Mouse (Mus musculus) ES-Bruce4 (cell line): ENCODE results near the gene Smyd4. TPM values are rescaled to one million over a fixed set of nuclear protein-coding genes. Genes with fewer than 3 reads are reported as not detected.

Experiments
- H3K27ac ChIP-seq: 2 replicates; pipeline ENCODE4 v1.5.1; 2012; ENCODE audit warnings: low read length, inconsistent platforms; ENCODE audit not compliant: insufficient read depth
- H3K27me3 ChIP-seq: 2 replicates; pipeline ENCODE4 v1.6.1; 2012; ENCODE audit warnings: mild to moderate bottlenecking, low read length, inconsistent platforms; ENCODE audit not compliant: control insufficient read depth, poor library complexity, insufficient read depth, severe bottlenecking
- H3K36me3 ChIP-seq: 2 replicates; pipeline ENCODE4 v1.6.1; 2012; ENCODE audit warnings: inconsistent platforms, mild to moderate bottlenecking, low read length, moderate library complexity; ENCODE audit not compliant: control insufficient read depth, poor library complexity, insufficient read depth, severe bottlenecking
- H3K4me1 ChIP-seq: one replicate; pipeline ENCODE4 v1.8.1; 2011; ENCODE audit warnings: low read length; ENCODE audit not compliant: control insufficient read depth, insufficient read depth
- H3K4me3 ChIP-seq: 2 replicates; pipeline ENCODE4 v1.5.1; 2011; ENCODE audit warnings: low read depth, mild to moderate bottlenecking, low read length
- H3K9ac ChIP-seq: 2 replicates; pipeline ENCODE4 v1.6.1; 2012; ENCODE audit warnings: low read depth, mild to moderate bottlenecking, inconsistent platforms; ENCODE audit not compliant: poor library complexity, severe bottlenecking
- H3K9me3 ChIP-seq: replicated peaks from 2 replicates; pipeline ENCODE4 v1.6.1; 2012; ENCODE audit warnings: mild to moderate bottlenecking, low read length, inconsistent platforms; ENCODE audit not compliant: control insufficient read depth, poor library complexity, insufficient read depth, severe bottlenecking
- CTCF ChIP-seq: IDR thresholded peaks from one replicate; pipeline ENCODE4 v1.8.1; 2011; ENCODE audit warnings: low read depth, low read length
- EP300 ChIP-seq: IDR thresholded peaks from 2 replicates; pipeline ENCODE4 v1.6.1; 2011; ENCODE audit warnings: low read depth, low read length; ENCODE audit not compliant: insufficient read depth
- POLR2A ChIP-seq: IDR thresholded peaks from one replicate; pipeline ENCODE4 v1.8.1; 2011; ENCODE audit warnings: low read length; ENCODE audit not compliant: insufficient read depth
- polyA plus RNA-seq: library from polyadenylated mRNA; stranded (reverse); fragments of >200 nt; gene quantifications from 2 replicates; pipeline ENCODE4 v1.2.4, GENCODE M21; 2011; ENCODE audit warnings: low read depth; ENCODE audit not compliant: missing spikeins, insufficient read depth, insufficient read length

Smyd4 gene
- polyA plus RNA-seq, 1 experiment, result 11.2 TPM

DNA sequence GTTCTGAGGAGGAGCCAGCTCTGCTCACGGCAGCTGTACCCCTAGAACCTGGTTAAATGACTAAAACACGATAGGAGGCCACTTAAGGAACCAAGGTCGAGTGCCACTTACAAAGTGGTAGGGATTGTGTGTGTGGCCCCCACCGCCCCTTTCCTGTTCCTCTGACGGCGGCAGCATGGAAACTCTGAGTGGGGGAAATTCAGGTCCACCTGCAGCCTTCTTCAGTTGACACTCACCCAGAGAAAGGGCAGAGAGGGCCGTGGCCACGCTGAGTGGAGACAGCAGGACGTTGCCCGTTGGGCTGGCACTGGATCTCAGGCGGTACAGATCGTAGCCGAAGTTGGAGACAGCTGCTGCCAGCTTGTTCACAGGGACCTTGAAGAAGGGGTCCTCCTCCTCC lies 67.8 kb downstream of the Smyd4 start:
- no peaks in the 10 kb centered on the region for H3K36me3 ChIP-seq
- no peak for TF ChIP-seq EP300
- no peak for TF ChIP-seq POLR2A
- TF ChIP-seq CTCF, result no peak
- no peaks in the 10 kb centered on the region for H3K4me1 ChIP-seq
- H3K27ac ChIP-seq, result no peak overlapping the region
- no peaks in the 10 kb centered on the region for H3K27me3 ChIP-seq
- no peak overlapping the region for H3K9ac ChIP-seq
- no peaks in the 10 kb centered on the region for H3K9me3 ChIP-seq
- no peak overlapping the region for H3K4me3 ChIP-seq

DNA sequence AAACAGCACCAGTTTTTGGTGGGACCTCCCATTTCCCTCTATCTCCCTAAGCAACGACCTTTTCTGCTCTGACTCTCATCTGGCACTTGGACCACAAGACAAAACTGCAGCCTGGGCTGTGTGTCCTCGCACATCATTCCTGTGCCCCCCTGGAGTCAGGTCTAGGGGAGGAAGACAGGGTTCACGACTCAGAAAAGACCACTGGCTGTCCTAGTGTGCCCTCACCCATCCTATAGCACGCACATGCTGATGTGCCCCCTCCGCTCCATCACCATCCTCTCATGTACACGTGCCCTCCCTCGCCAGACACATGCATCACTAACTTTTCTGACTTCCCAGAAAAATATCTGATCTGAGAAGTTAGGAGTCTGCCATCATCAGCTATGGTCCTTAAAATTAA lies 71.8 kb downstream of the Smyd4 start:
- TF ChIP-seq EP300 (no peak), CTCF (no peak), POLR2A (no peak)
- Histone ChIP-seq H3K27ac (no peak overlapping the region), H3K27me3 (no peaks in the 10 kb centered on the region), H3K36me3 (no peaks in the 10 kb centered on the region), H3K4me1 (no peaks in the 10 kb centered on the region), H3K4me3 (no peak overlapping the region), H3K9ac (no peak overlapping the region), H3K9me3 (no peaks in the 10 kb centered on the region)

DNA sequence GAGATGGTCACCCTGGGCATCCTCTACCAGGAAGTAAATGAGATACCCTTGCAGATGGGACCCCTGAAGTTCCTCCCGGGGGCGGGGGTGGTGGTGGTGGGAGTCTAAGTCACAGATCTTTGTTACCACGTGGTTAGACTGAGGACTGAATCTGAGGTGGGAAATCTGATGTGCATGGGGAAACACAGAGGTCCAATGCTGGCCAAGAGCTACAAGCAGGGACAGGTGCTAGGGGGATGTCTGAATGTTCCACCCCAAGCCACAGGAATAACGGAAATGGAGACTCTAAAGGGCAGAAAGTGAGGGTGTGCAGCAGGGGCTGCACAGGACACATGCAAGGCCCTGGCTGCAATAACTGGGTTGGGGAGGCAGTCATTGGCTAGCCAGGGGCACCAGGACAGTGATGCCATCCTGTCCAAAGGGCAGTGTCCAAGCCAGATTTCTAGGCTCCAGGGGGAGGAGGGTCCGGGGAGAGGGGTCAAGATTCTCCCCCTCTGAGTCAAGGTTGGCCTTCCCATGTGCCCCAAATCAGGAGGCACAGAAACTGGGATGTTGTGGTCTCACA lies 72.7 kb downstream of the Smyd4 start:
- Histone ChIP-seq H3K9me3 (no peaks in the 10 kb centered on the region), H3K4me1 (no peaks in the 10 kb centered on the region), H3K27me3 (no peaks in the 10 kb centered on the region), H3K36me3 (no peaks in the 10 kb centered on the region), H3K27ac (no peak overlapping the region), H3K4me3 (no peak overlapping the region), H3K9ac (no peak overlapping the region)
- TF ChIP-seq POLR2A, result no peak
- no peak for TF ChIP-seq EP300
- no peak for TF ChIP-seq CTCF

DNA sequence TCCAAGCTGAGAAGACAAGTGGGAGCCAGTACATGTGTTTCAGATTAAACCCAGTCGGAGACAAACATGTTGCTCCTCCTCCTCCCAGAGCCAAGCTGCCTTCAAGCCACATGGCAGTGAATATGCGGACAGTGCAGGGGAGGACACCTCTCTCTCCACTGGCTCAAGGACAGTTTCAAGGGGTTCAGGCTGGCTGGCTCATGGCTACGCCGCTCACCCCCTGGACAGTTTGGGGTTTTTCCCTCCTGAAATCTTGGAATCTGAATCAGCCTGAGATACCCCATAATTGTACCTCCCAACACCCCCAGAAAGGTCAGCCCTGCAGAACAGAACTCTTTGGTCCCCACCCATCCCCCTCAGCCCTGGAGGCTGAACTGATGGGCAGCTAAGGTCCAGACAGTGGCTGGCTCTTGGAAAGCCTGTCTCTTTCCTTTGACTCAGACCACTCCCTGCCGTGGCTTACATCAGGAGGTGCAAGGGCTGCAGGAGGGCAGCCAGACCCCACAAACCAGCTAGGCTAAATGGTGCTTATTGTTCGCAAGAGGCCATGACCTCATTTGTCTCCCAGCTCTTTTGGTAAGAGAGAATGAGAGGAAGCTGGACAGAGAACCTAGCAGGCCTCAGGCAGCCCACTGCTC lies 73.3 kb downstream of the Smyd4 start:
- Histone ChIP-seq H3K9ac (no peak overlapping the region), H3K4me3 (no peak overlapping the region), H3K4me1 (no peaks in the 10 kb centered on the region), H3K27me3 (no peaks in the 10 kb centered on the region), H3K36me3 (no peaks in the 10 kb centered on the region), H3K9me3 (no peaks in the 10 kb centered on the region), H3K27ac (no peak overlapping the region)
- TF ChIP-seq CTCF (no peak), EP300 (no peak), POLR2A (no peak)

DNA sequence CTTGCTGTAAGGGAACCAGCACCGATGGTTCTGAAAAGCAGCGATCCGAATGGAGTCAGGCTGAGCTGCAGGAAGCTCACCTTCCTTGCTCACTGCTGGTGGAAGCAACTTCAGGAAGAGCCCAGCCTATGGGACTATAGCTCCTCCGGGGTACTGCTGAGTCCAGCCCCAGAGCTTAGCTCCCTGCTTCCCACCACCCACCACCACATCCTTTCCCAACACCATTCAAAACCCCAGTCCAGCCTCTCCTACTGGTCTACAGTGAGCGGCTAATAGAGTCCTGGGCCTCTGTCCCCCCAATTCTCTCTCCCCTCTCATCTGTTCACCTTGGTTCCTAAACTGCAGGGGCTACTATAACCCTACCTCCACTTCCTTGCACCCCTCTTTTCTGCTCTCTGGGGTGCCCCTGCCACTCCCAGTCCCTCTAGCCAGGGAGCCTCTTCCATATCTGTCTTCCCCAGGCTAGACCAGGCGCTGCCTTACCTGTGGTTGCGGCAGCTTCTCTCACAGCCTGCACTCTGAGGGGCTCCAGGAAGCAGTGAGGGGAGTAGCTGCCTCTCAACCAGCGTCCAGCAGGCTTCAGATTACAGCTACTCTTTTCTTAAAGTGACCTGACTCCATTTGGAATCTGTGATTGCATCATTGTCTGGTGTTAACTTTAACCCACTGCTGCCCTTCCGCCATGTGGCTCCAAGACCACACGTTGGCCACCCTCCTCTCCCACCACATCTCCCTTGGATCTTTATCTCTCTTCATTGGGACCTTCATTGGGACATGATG lies 74.0 kb downstream of the Smyd4 start, which contains the start of gene Serpinf1:
Serpinf1 (minus strand) TSS at position 689 of the 780 bp plus-strand sequence.
- no peaks in the 10 kb centered on the region for H3K9me3 ChIP-seq
- no peak for TF ChIP-seq CTCF
- TF ChIP-seq POLR2A, result no peak
- TF ChIP-seq EP300, result no peak
- no peaks in the 10 kb centered on the region for H3K27me3 ChIP-seq
- no peak within 1 kb of the TSS for H3K27ac ChIP-seq
- H3K4me3 ChIP-seq, result no peak within 1 kb of the TSS
- no peaks in the 10 kb centered on the region for H3K4me1 ChIP-seq
- no peaks in the 10 kb centered on the region for H3K36me3 ChIP-seq
- H3K9ac ChIP-seq, result no peak within 1 kb of the TSS

DNA sequence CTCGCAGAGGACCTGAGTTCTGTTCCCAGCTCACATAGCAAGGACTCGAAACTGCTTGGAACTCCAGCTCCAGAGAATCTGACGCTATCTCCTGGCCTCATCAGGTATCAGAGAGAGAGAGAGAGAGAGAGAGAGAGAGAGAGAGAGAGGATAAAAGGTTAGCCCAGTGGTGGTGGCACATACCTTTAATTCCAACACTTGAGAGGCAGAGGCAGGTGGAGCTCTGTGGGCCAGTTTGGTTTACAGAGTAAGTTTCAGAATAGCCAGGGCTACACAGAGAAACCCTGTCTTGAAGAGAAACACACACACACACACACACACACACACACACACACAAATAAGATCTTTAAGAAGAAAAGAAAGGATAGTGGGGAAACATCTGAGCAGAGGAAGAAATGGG lies 74.9 kb downstream of the Smyd4 start:
- TF ChIP-seq POLR2A (no peak), EP300 (no peak), CTCF (no peak)
- Histone ChIP-seq H3K27me3 (no peaks in the 10 kb centered on the region), H3K36me3 (no peaks in the 10 kb centered on the region), H3K9me3 (no peaks in the 10 kb centered on the region), H3K9ac (no peak overlapping the region), H3K27ac (no peak overlapping the region), H3K4me1 (no peaks in the 10 kb centered on the region), H3K4me3 (no peak overlapping the region)
